Mouse (Mus musculus): Measurements from ENCODE around the gene Foxp1.

GRCm38 (mm10) chr6:98955706-98956105, 566.8 kb downstream of the Foxp1 start:
- TF ChIP-seq GATA1 (IDR thresholded peaks at IDR 0.05; ENCODE audit: borderline replicate concordance, low read length), result no peak
- no peak for TF ChIP-seq GATA2 (IDR thresholded peaks at IDR 0.05; ENCODE audit: borderline replicate concordance, low read depth, low read length)
- no peak for TF ChIP-seq CTCF (IDR thresholded peaks at IDR 0.05; ENCODE audit: low read depth, low read length)
- TF ChIP-seq TAL1 (conservative IDR thresholded peaks at IDR 0.05; ENCODE audit: low read depth, low read length), result no peak

Data from G1E (cell line).